Mouse (Mus musculus) intestine, embryonic 16.5 days (tissue): ENCODE data around the gene Skor1. TPM values are rescaled to one million over a fixed set of nuclear protein-coding genes. Genes with fewer than 3 reads are reported as not detected.

Experiments
- polyA plus RNA-seq: library from polyadenylated mRNA; unstranded; fragments of >200 nt; fragmentation: Nextera tagmentation; extraction: Ambion mirVana; gene quantifications from 2 replicates; pipeline ENCODE4 v1.2.1, GENCODE M21; 2015

The Skor1 gene
- polyA plus RNA-seq, 1 experiment from 2014 or later = not detected

Other genes starting within 250 kb of the Skor1 start
- gene Pias1, start 161.0 kb downstream of the Skor1 start, polyA plus RNA-seq = 46.2 and 48.1 TPM in 2 replicates
- gene Map2k5, start 228.9 kb upstream of the Skor1 start, polyA plus RNA-seq = 21.7 and 22.8 TPM in 2 replicates